Mouse (Mus musculus) kidney, adult 2 months (tissue): Measurements from ENCODE around the gene Rhot2. TPM values are rescaled to one million over a fixed set of nuclear protein-coding genes. Genes with fewer than 3 reads are reported as not detected.

Source experiments
- DNase-seq: peaks from one replicate; pipeline ENCODE4 v3.0.0; 2021
- H3K27ac ChIP-seq: fragments of 200-500 bp; 2 replicates; pipeline ENCODE4 v1.5.1; 2012; ENCODE audit warnings: low read depth, low read length, control low read depth, inconsistent platforms; ENCODE audit not compliant: insufficient read depth
- H3K27me3 ChIP-seq: fragments of 200-500 bp; replicated peaks from 2 replicates; pipeline ENCODE4 v1.6.1; 2012; ENCODE audit warnings: mild to moderate bottlenecking, moderate library complexity, low read length, inconsistent platforms; ENCODE audit not compliant: control insufficient read depth, insufficient read depth
- H3K36me3 ChIP-seq: fragments of 200-500 bp; 2 replicates; pipeline ENCODE4 v1.6.1; 2012; ENCODE audit warnings: mild to moderate bottlenecking, moderate library complexity, low read length, inconsistent platforms; ENCODE audit not compliant: control insufficient read depth, insufficient read depth
- H3K4me1 ChIP-seq: fragments of 200-500 bp; 2 replicates; pipeline ENCODE4 v1.6.1; 2011; ENCODE audit warnings: low read length; ENCODE audit not compliant: control insufficient read depth, insufficient read depth
- H3K4me3 ChIP-seq: fragments of 200-500 bp; 2 replicates; pipeline ENCODE4 v1.5.1; 2011; ENCODE audit warnings: mild to moderate bottlenecking, low read depth, low read length, control low read depth; ENCODE audit not compliant: insufficient read depth
- CTCF ChIP-seq: fragments of 200-500 bp; conservative IDR thresholded peaks from 2 replicates; pipeline ENCODE4 v1.5.1; 2011; ENCODE audit warnings: low read depth, mild to moderate bottlenecking, control low read depth, low read length, moderate library complexity, mixed read lengths; ENCODE audit not compliant: insufficient read depth, insufficient read length
- POLR2A ChIP-seq: fragments of 200-500 bp; IDR thresholded peaks from one replicate; pipeline ENCODE4 v1.6.1; 2011; ENCODE audit warnings: low read depth, low read length, control low read depth
- WGBS: fragments of 180-500 bp; shearing (Covaris S2); methylation state at CpG from one replicate; pipeline ENCODE4 v1.1.7; 2018; 5-methylcytosine and 5-hydroxymethylcytosine counted together
- polyA plus RNA-seq: library from polyadenylated mRNA; depleted of rRNA; stranded (reverse); fragments of >200 nt; gene quantifications from 2 replicates; pipeline ENCODE4 v1.2.3, GENCODE M21; 2012

The Rhot2 gene
- polyA plus RNA-seq, 1 experiment = 133 TPM

DNA sequence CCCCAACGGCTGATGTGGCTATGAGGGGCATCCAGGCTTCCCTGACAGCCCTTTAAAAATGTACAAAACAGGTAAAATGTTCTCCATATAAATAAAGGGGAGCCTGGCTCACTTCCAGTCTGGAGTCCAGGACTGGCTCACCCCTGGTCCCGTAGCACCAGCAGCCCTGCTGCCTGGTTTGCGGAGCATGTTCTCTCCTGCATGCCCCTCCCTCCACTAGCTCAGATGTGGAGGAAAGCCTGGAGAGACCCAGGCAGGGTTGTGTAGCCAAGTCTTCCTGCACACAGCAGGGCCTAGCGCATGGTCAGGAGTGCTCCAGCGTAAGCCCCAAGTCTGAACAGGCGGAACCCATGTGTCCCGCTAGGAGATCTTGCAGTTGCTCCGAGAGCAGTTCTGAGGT, 38.6 kb upstream of the Rhot2 start:
- no peak overlapping the region for H3K27ac ChIP-seq
- TF ChIP-seq POLR2A (no peak), CTCF (no peak)
- peaks cover 5% of the 10 kb centered on the region; the same call in 1 of the 2 replicates for H3K4me1 ChIP-seq
- H3K36me3 ChIP-seq = no peaks in the 10 kb centered on the region
- no peaks in the 10 kb centered on the region for H3K27me3 ChIP-seq
- 87% methylated on average over 8 of the region's 8 CpGs for WGBS
- H3K4me3 ChIP-seq = no peak overlapping the region
- no peak for DNase-seq

- no peaks in the 10 kb centered on the region for H3K27me3 ChIP-seq
- no peaks in the 10 kb centered on the region for H3K36me3 ChIP-seq
- TF ChIP-seq CTCF (no peak), POLR2A (no peak)
- peaks cover 8% of the 10 kb centered on the region; the same call in 1 of the 2 replicates for H3K4me1 ChIP-seq
- WGBS = 56% methylated on average over 5 of the region's 5 CpGs
- no peak for DNase-seq
- H3K27ac ChIP-seq = no peak overlapping the region
- H3K4me3 ChIP-seq = no peak overlapping the region
These were observed 37.7 kb upstream of the Rhot2 start for GRCm38 (mm10) chr17:25882306-25882705.

DNA sequence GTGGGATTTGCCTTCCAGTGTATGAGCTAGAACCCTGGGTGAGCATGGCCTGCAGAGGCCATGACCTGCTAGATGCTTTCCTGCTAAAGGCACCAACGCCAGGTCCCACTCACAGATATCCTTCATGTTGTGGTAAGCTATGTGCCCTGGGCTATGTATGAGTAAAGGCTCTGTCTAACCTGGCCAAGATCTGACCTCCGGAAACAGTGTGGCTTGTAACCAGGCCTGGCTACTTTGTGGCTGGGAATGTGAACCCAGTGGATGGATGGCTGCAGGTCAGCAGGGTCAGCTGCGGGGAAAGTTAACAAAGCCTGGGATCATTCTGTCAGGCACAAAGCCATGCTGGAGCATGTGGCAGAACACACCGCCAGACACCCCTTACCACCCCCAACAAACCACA, 37.0 kb upstream of the Rhot2 start:
- WGBS = 36% methylated on average over 4 of the region's 4 CpGs

DNA sequence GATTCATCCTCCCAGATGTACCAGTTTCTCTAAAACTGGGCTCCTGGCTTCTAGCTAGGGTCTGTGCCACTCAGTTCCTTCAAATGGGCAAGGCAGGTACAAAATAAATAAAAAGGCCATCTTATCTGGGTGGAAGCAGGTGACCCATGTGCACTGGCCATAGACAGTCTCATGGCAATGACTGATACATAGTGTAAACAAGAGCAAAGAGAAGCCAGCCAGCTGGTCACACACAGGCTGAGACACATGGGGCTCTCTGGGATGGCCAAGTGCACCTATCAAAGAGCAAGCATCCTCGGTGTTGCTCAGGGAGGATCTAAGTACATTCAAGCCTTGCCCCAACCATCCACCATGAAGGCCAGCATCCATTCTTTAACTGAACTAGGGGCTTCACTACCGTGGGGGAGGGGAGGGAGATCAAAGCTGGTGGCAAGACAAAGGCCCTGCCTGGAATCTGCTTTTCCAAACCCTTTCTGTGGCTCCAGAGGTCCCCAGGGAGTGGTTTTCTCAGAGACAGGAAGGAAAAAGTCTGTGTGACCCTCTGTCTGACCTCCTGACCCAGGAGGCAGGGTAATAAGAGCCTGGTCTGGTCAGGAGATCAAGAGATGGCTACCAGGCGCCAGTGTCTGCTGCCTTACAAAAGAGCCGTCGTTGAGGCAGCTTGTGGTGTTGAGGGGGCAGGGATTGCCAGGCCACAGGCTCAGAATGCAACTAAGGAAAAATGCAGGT, 36.4 kb upstream of the Rhot2 start:
- WGBS = 26% methylated on average over 5 of the region's 5 CpGs
- H3K36me3 ChIP-seq = no peaks in the 10 kb centered on the region
- no peak for TF ChIP-seq POLR2A
- no peak for TF ChIP-seq CTCF
- H3K27me3 ChIP-seq = no peaks in the 10 kb centered on the region
- DNase-seq = peak; percentile 71
- H3K4me3 ChIP-seq = no peak overlapping the region
- no peak overlapping the region for H3K27ac ChIP-seq
- peaks cover 19% of the 10 kb centered on the region; the same call in 1 of the 2 replicates for H3K4me1 ChIP-seq

More for the DNA sequence above, 37.0 kb upstream of the Rhot2 start:
- Histone ChIP-seq H3K4me1 (peaks cover 13% of the 10 kb centered on the region; the same call in 1 of the 2 replicates), H3K4me3 (no peak overlapping the region), H3K36me3 (no peaks in the 10 kb centered on the region), H3K27ac (no peak overlapping the region), H3K27me3 (no peaks in the 10 kb centered on the region)
- TF ChIP-seq POLR2A = no peak
- no peak for TF ChIP-seq CTCF
- DNase-seq = no peak

DNA sequence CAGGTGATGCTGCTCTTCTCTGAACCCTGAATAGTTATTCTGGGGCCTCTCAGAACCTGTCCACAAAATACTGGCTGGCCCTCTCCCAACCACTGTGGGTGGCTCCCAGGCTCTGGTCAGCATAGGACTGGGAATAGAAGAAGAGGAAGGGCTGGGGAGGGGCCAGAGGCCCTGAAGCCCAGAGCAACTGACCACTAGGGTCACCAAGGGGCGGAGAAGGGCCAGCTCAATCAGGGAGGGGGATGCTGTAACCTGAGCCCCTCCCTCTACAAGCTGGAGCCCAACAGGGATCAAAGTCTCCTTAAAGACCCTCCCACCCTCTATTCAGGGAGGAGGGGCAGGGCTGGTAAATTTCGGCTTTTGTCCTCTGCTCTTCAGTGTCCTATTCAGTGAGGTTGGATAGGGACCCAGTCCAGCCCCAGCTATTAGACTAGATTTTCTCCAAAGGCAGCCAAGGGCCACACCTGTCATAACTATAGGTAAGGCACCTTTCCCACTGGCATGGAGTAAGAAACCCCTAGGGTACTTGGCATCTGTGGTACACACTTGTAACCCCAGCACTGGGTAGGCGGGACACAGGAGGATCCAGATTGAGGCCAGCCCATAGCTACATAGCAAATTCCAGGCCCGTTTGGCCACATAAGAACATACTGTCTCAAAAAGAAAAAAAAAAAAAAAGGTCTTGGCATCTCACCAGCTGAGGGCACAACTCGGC, 35.7 kb upstream of the Rhot2 start, which contains the start of gene Wfikkn1:
Gene Wfikkn1 (minus strand): TSS at position 663 of the 715 bp plus-strand sequence.
- Histone ChIP-seq H3K27ac (no peak within 1 kb of the TSS), H3K27me3 (no peaks in the 10 kb centered on the region), H3K4me1 (peaks cover 22% of the 10 kb centered on the region; the same call in 1 of the 2 replicates), H3K36me3 (no peaks in the 10 kb centered on the region), H3K4me3 (no peak within 1 kb of the TSS)
- DNase-seq = no peak
- TF ChIP-seq POLR2A = no peak
- TF ChIP-seq CTCF = no peak
- 42% methylated on average over 5 of the region's 5 CpGs for WGBS

DNA sequence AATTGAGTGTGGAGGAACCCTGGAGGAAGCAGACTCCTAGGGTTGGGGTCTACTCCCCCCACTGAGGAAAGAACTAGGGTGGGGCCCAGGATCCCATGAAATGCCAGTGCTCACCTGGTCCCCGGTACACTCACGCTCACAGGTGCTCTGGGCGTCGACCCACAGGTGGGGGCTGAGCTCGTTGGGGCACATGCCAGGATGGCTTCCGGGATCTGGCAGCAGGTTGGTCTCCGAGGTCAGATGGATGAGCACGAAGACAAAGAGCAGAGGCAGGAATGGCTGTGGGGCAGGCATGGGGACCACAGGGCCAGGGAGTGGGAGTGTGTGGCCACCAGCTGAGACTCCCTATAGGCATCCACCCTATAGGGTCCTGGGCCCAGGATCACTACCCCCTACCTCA, 35.1 kb upstream of the Rhot2 start:
- TF ChIP-seq POLR2A (no peak), CTCF (no peak)
- H3K27me3 ChIP-seq = no peaks in the 10 kb centered on the region
- H3K27ac ChIP-seq = no peak overlapping the region
- peaks cover 22% of the 10 kb centered on the region; the same call in 1 of the 2 replicates for H3K4me1 ChIP-seq
- H3K4me3 ChIP-seq = no peak overlapping the region
- H3K36me3 ChIP-seq = no peaks in the 10 kb centered on the region
- DNase-seq = no peak
- 54% methylated on average over 8 of the region's 8 CpGs for WGBS

GRCm38 (mm10) chr17:25879261-25879660, 34.6 kb upstream of the Rhot2 start:
- H3K4me3 ChIP-seq = no peak overlapping the region
- 42% methylated on average over 4 of the region's 4 CpGs for WGBS
- DNase-seq = peak; percentile 82
- no peaks in the 10 kb centered on the region for H3K36me3 ChIP-seq
- no peak overlapping the region for H3K27ac ChIP-seq
- TF ChIP-seq CTCF (peak; percentile 70), POLR2A (no peak)
- H3K27me3 ChIP-seq = no peaks in the 10 kb centered on the region
- H3K4me1 ChIP-seq = peaks cover 27% of the 10 kb centered on the region; the same call in 1 of the 2 replicates
